Mouse (Mus musculus) yolk sac, embryonic 10.5 days (tissue): ENCODE measurements around the gene Grik5.

ENCODE experiments used
- DNase-seq: peaks from one replicate; pipeline ENCODE4 v3.0.0-alpha.2; 2017; ENCODE audit warnings: low spot score

Grik5 gene

GRCm38 (mm10) chr7:25030032-25030753 is 42.0 kb downstream of the Grik5 start:
- DNase-seq = peak; percentile 24

- DNase-seq = no peak
These were observed 45.7 kb downstream of the Grik5 start for GRCm38 (mm10) chr7:25026452-25026851.

GRCm38 (mm10) chr7:25025855-25026439 is 46.2 kb downstream of the Grik5 start:
- DNase-seq = no peak

- no peak for DNase-seq
These were observed 60.6 kb downstream of the Grik5 start for GRCm38 (mm10) chr7:25011592-25011991.

GRCm38 (mm10) chr7:25010090-25010913 is 61.8 kb downstream of the Grik5 start:
- DNase-seq = peak; percentile 18

- no peak for DNase-seq
These were observed 62.9 kb downstream of the Grik5 start for GRCm38 (mm10) chr7:25009099-25009700.

GRCm38 (mm10) chr7:25008635-25009034 is 63.5 kb downstream of the Grik5 start:
- DNase-seq = peak; percentile 36

GRCm38 (mm10) chr7:25007609-25008374 is 64.4 kb downstream of the Grik5 start:
- no peak for DNase-seq

- DNase-seq = no peak
These were observed 65.4 kb downstream of the Grik5 start for GRCm38 (mm10) chr7:25006586-25007364.

- DNase-seq = no peak
These were observed 66.0 kb downstream of the Grik5 start for GRCm38 (mm10) chr7:25006171-25006570.

- no peak for DNase-seq
These were observed 66.6 kb downstream of the Grik5 start, which contains the start of gene Atp1a3 for GRCm38 (mm10) chr7:25005421-25006065. TSS of gene Atp1a3 (minus strand) at chr7:25005958.

- no peak for DNase-seq
These were observed 67.3 kb downstream of the Grik5 start for GRCm38 (mm10) chr7:25004806-25005205.

GRCm38 (mm10) chr7:25003820-25004388 is 68.2 kb downstream of the Grik5 start:
- no peak for DNase-seq

- DNase-seq = no peak
These were observed 68.9 kb downstream of the Grik5 start for GRCm38 (mm10) chr7:25003291-25003690.

- no peak for DNase-seq
These were observed 71.4 kb downstream of the Grik5 start for GRCm38 (mm10) chr7:25000711-25001110.

- DNase-seq = no peak
These were observed 71.9 kb downstream of the Grik5 start for GRCm38 (mm10) chr7:25000211-25000610.

- DNase-seq = no peak
These were observed 79.1 kb downstream of the Grik5 start for GRCm38 (mm10) chr7:24993081-24993480.

- DNase-seq = no peak
These were observed 81.7 kb downstream of the Grik5 start for GRCm38 (mm10) chr7:24990478-24990877.

GRCm38 (mm10) chr7:24987941-24988340 is 84.2 kb downstream of the Grik5 start:
- no peak for DNase-seq

GRCm38 (mm10) chr7:24985799-24986198 is 86.3 kb downstream of the Grik5 start:
- no peak for DNase-seq
